Mouse (Mus musculus): Measurements from ENCODE around the gene Olfr298. TPM values are rescaled to one million over a fixed set of nuclear protein-coding genes. Genes with fewer than 3 reads are reported as not detected.

Olfr298 gene
- total RNA-seq (2014; fragmentation: Nextera tagmentation) (not detected in 2 replicates), total RNA-seq (2017) (not detected in 2 replicates)

GRCm38 (mm10) chr7:86492384-86492783 is at the start of gene Olfr298:
Gene Olfr298 (minus strand): TSS chr7:86492484.
- ATAC-seq (replicated peaks; ENCODE audit: low FRiP score, low TSS enrichment, poor library complexity, severe bottlenecking) = no peak

- ATAC-seq (replicated peaks; ENCODE audit: low FRiP score, low TSS enrichment, poor library complexity, severe bottlenecking) = no peak
Observed at GRCm38 (mm10) chr7:86519668-86520067, 27.4 kb upstream of the Olfr298 start, which contains the start of gene Olfr297. Gene Olfr297 (plus strand): TSS chr7:86519968.

GRCm38 (mm10) chr7:86459621-86460020 is 32.7 kb downstream of the Olfr298 start, which contains the start of gene Olfr299:
Gene Olfr299 (plus strand): TSS chr7:86459921.
- no peak for ATAC-seq (replicated peaks; ENCODE audit: low FRiP score, low TSS enrichment, poor library complexity, severe bottlenecking)

Other genes starting within 250 kb of the Olfr298 start
- gene Vmn2r76, start 246.2 kb downstream of the Olfr298 start, total RNA-seq (2014; fragmentation: Nextera tagmentation) = not detected in 2 replicates
- gene Vmn2r76, start 246.2 kb downstream of the Olfr298 start, total RNA-seq (2017) = not detected in 2 replicates
- gene Olfr310, start 215.3 kb downstream of the Olfr298 start, total RNA-seq (2014; fragmentation: Nextera tagmentation) = not detected in 2 replicates
- gene Olfr310, start 215.3 kb downstream of the Olfr298 start, total RNA-seq (2017) = not detected in 2 replicates
- gene Olfr309, start 178.8 kb downstream of the Olfr298 start, total RNA-seq (2014; fragmentation: Nextera tagmentation) = not detected in 2 replicates
- not detected in 2 replicates for gene Olfr309, start 178.8 kb downstream of the Olfr298 start, total RNA-seq (2017)
- gene Olfr308, start 166.9 kb downstream of the Olfr298 start, total RNA-seq (2014; fragmentation: Nextera tagmentation) = not detected in 2 replicates
- gene Olfr308, start 166.9 kb downstream of the Olfr298 start, total RNA-seq (2017) = not detected in 2 replicates
- not detected in 2 replicates for gene Olfr307, start 154.9 kb downstream of the Olfr298 start, total RNA-seq (2014; fragmentation: Nextera tagmentation)
- not detected in 2 replicates for gene Olfr307, start 154.9 kb downstream of the Olfr298 start, total RNA-seq (2017)
- not detected in 2 replicates for gene Olfr305, start 125.6 kb downstream of the Olfr298 start, total RNA-seq (2014; fragmentation: Nextera tagmentation)
- gene Olfr305, start 125.6 kb downstream of the Olfr298 start, total RNA-seq (2017) = not detected in 2 replicates
- gene Olfr304, start 105.8 kb downstream of the Olfr298 start, total RNA-seq (2014; fragmentation: Nextera tagmentation) = not detected in 2 replicates
- not detected in 2 replicates for gene Olfr304, start 105.8 kb downstream of the Olfr298 start, total RNA-seq (2017)
- not detected in 2 replicates for gene Olfr303, start 94.7 kb downstream of the Olfr298 start, total RNA-seq (2014; fragmentation: Nextera tagmentation)
- gene Olfr303, start 94.7 kb downstream of the Olfr298 start, total RNA-seq (2017) = not detected in 2 replicates
- not detected in 2 replicates for gene Olfr301, start 88.6 kb downstream of the Olfr298 start, total RNA-seq (2014; fragmentation: Nextera tagmentation)
- not detected in 2 replicates for gene Olfr301, start 88.6 kb downstream of the Olfr298 start, total RNA-seq (2017)
- gene Olfr299, start 32.6 kb downstream of the Olfr298 start, total RNA-seq (2014; fragmentation: Nextera tagmentation) = not detected in 2 replicates
- gene Olfr299, start 32.6 kb downstream of the Olfr298 start, total RNA-seq (2017) = not detected in 2 replicates
- not detected in 2 replicates for gene Olfr297, start 27.5 kb upstream of the Olfr298 start, total RNA-seq (2014; fragmentation: Nextera tagmentation)
- gene Olfr297, start 27.5 kb upstream of the Olfr298 start, total RNA-seq (2017) = not detected in 2 replicates
- not detected in 2 replicates for gene Olfr295, start 91.4 kb upstream of the Olfr298 start, total RNA-seq (2014; fragmentation: Nextera tagmentation)
- gene Olfr295, start 91.4 kb upstream of the Olfr298 start, total RNA-seq (2017) = not detected in 2 replicates
- not detected in 2 replicates for gene Olfr294, start 124.2 kb upstream of the Olfr298 start, total RNA-seq (2014; fragmentation: Nextera tagmentation)
- gene Olfr294, start 124.2 kb upstream of the Olfr298 start, total RNA-seq (2017) = not detected in 2 replicates
- not detected in 2 replicates for gene Olfr293, start 156.6 kb upstream of the Olfr298 start, total RNA-seq (2014; fragmentation: Nextera tagmentation)
- gene Olfr293, start 156.6 kb upstream of the Olfr298 start, total RNA-seq (2017) = not detected in 2 replicates
- not detected in 2 replicates for gene Olfr292, start 195.8 kb upstream of the Olfr298 start, total RNA-seq (2014; fragmentation: Nextera tagmentation)
- not detected in 2 replicates for gene Olfr292, start 195.8 kb upstream of the Olfr298 start, total RNA-seq (2017)